Mouse (Mus musculus): ENCODE data around the gene Hlcs.

The Hlcs gene

GRCm38 (mm10) chr16:94125172-94125981, 188.0 kb downstream of the Hlcs start:
- no peak for DNase-seq (ENCODE audit: low read depth, low spot score)
- Histone ChIP-seq H3K36me3 (ENCODE audit: control insufficient read depth, insufficient read depth, low read length, poor library complexity, severe bottlenecking) (no peaks in the 10 kb centered on the region), H3K27me3 (ENCODE audit: control insufficient read depth, insufficient read depth, low read length, poor library complexity, severe bottlenecking) (no peaks in the 10 kb centered on the region; the same call in 1 of the 2 replicates)

- no peak for DNase-seq (ENCODE audit: low read depth, low spot score)
- H3K27me3 ChIP-seq (ENCODE audit: control insufficient read depth, insufficient read depth, low read length, poor library complexity, severe bottlenecking), result no peaks in the 10 kb centered on the region; the same call in 1 of the 2 replicates
- H3K36me3 ChIP-seq (ENCODE audit: control insufficient read depth, insufficient read depth, low read length, poor library complexity, severe bottlenecking), result no peaks in the 10 kb centered on the region
These were observed 190.1 kb downstream of the Hlcs start for GRCm38 (mm10) chr16:94123247-94123646.

- no peaks in the 10 kb centered on the region for H3K36me3 ChIP-seq (ENCODE audit: control insufficient read depth, insufficient read depth, low read length, poor library complexity, severe bottlenecking)
- DNase-seq (ENCODE audit: low read depth, low spot score), result no peak
- H3K27me3 ChIP-seq (ENCODE audit: control insufficient read depth, insufficient read depth, low read length, poor library complexity, severe bottlenecking), result no peaks in the 10 kb centered on the region; the same call in 1 of the 2 replicates
These were observed 191.0 kb downstream of the Hlcs start for GRCm38 (mm10) chr16:94122347-94122746.

- no peaks in the 10 kb centered on the region for H3K27me3 ChIP-seq (ENCODE audit: control insufficient read depth, insufficient read depth, low read length, poor library complexity, severe bottlenecking)
- no peaks in the 10 kb centered on the region for H3K36me3 ChIP-seq (ENCODE audit: control insufficient read depth, insufficient read depth, low read length, poor library complexity, severe bottlenecking)
- DNase-seq (ENCODE audit: low read depth, low spot score), result no peak
These were observed 195.0 kb downstream of the Hlcs start for GRCm38 (mm10) chr16:94118394-94118793.

- Histone ChIP-seq H3K27me3 (ENCODE audit: control insufficient read depth, insufficient read depth, low read length, poor library complexity, severe bottlenecking) (no peaks in the 10 kb centered on the region), H3K36me3 (ENCODE audit: control insufficient read depth, insufficient read depth, low read length, poor library complexity, severe bottlenecking) (no peaks in the 10 kb centered on the region)
- DNase-seq (ENCODE audit: low read depth, low spot score), result no peak
These were observed 196.0 kb downstream of the Hlcs start for GRCm38 (mm10) chr16:94117333-94117732.

GRCm38 (mm10) chr16:94114693-94115092, 198.7 kb downstream of the Hlcs start:
- Histone ChIP-seq H3K36me3 (ENCODE audit: control insufficient read depth, insufficient read depth, low read length, poor library complexity, severe bottlenecking) (no peaks in the 10 kb centered on the region), H3K27me3 (ENCODE audit: control insufficient read depth, insufficient read depth, low read length, poor library complexity, severe bottlenecking) (no peaks in the 10 kb centered on the region)
- no peak for DNase-seq (ENCODE audit: low read depth, low spot score)

- Histone ChIP-seq H3K27me3 (ENCODE audit: control insufficient read depth, insufficient read depth, low read length, poor library complexity, severe bottlenecking) (no peaks in the 10 kb centered on the region), H3K36me3 (ENCODE audit: control insufficient read depth, insufficient read depth, low read length, poor library complexity, severe bottlenecking) (no peaks in the 10 kb centered on the region)
- DNase-seq (ENCODE audit: low read depth, low spot score), result no peak
These were observed 200.2 kb downstream of the Hlcs start for GRCm38 (mm10) chr16:94113160-94113559.

- no peaks in the 10 kb centered on the region; the same call in none of the 2 replicates for H3K27me3 ChIP-seq (ENCODE audit: control insufficient read depth, insufficient read depth, low read length, poor library complexity, severe bottlenecking)
- no peaks in the 10 kb centered on the region for H3K36me3 ChIP-seq (ENCODE audit: control insufficient read depth, insufficient read depth, low read length, poor library complexity, severe bottlenecking)
- DNase-seq (ENCODE audit: low read depth, low spot score), result no peak
These were observed 215.5 kb downstream of the Hlcs start for GRCm38 (mm10) chr16:94097724-94098455.

GRCm38 (mm10) chr16:94096479-94096878, 216.9 kb downstream of the Hlcs start:
- H3K36me3 ChIP-seq (ENCODE audit: control insufficient read depth, insufficient read depth, low read length, poor library complexity, severe bottlenecking), result no peaks in the 10 kb centered on the region
- peaks cover 3% of the 10 kb centered on the region for H3K27me3 ChIP-seq (ENCODE audit: control insufficient read depth, insufficient read depth, low read length, poor library complexity, severe bottlenecking)
- DNase-seq (ENCODE audit: low read depth, low spot score), result peak; percentile 30

- peaks cover 3% of the 10 kb centered on the region for H3K27me3 ChIP-seq (ENCODE audit: control insufficient read depth, insufficient read depth, low read length, poor library complexity, severe bottlenecking)
- peak; percentile 42 for DNase-seq (ENCODE audit: low read depth, low spot score)
- no peaks in the 10 kb centered on the region for H3K36me3 ChIP-seq (ENCODE audit: control insufficient read depth, insufficient read depth, low read length, poor library complexity, severe bottlenecking)
These were observed 218.1 kb downstream of the Hlcs start for GRCm38 (mm10) chr16:94095109-94095822.

- peaks cover 3% of the 10 kb centered on the region for H3K27me3 ChIP-seq (ENCODE audit: control insufficient read depth, insufficient read depth, low read length, poor library complexity, severe bottlenecking)
- H3K36me3 ChIP-seq (ENCODE audit: control insufficient read depth, insufficient read depth, low read length, poor library complexity, severe bottlenecking), result no peaks in the 10 kb centered on the region
- DNase-seq (ENCODE audit: low read depth, low spot score), result no peak
These were observed 218.9 kb downstream of the Hlcs start for GRCm38 (mm10) chr16:94094251-94095108.

- no peaks in the 10 kb centered on the region for H3K36me3 ChIP-seq (ENCODE audit: control insufficient read depth, insufficient read depth, low read length, poor library complexity, severe bottlenecking)
- DNase-seq (ENCODE audit: low read depth, low spot score), result no peak
- H3K27me3 ChIP-seq (ENCODE audit: control insufficient read depth, insufficient read depth, low read length, poor library complexity, severe bottlenecking), result peaks cover 3% of the 10 kb centered on the region
These were observed 220.1 kb downstream of the Hlcs start for GRCm38 (mm10) chr16:94093151-94093863.

GRCm38 (mm10) chr16:94092511-94093150, 220.7 kb downstream of the Hlcs start:
- Histone ChIP-seq H3K27me3 (ENCODE audit: control insufficient read depth, insufficient read depth, low read length, poor library complexity, severe bottlenecking) (peaks cover 3% of the 10 kb centered on the region), H3K36me3 (ENCODE audit: control insufficient read depth, insufficient read depth, low read length, poor library complexity, severe bottlenecking) (no peaks in the 10 kb centered on the region)
- no peak for DNase-seq (ENCODE audit: low read depth, low spot score)

All from splenic B cell, adult 2 months (primary cell).